Mouse (Mus musculus): ENCODE results near the gene Zfp831.

Zfp831 gene

DNA sequence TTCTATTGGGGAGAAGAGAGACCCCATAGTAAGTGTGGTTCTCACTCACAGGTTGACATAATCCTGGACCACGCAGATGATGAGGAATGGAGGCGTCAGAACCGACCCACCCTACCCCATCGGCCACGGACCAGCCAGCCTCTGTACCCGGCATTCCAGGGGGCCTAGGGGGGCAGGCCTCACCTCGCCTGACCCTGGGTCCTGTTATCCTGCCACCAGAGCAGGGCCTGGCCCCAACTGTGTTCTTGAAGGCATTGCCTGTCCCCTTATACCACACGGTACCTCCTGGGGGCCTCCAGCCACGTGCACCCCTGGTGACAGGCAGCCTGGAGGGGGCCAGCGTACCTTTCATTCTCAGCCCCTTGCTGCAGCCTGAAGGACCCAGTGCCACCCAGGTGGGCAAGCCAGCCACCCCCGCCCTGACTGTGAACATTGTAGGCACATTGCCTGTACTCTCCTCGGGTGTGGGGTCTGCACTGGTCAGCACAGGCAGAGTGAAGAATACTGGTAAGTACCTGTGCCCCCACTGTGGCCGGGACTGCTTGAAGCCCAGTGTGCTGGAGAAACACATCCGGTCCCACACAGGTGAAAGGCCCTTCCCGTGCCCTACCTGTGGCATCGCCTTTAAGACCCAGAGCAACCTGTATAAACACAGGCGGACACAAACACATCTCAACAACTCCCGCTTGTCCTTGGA, at the start of gene Zfp831:
Gene Zfp831, plus strand, starts transcription at position 87 of the 697 bp plus-strand sequence.
- DNase-seq = no peak

DNA sequence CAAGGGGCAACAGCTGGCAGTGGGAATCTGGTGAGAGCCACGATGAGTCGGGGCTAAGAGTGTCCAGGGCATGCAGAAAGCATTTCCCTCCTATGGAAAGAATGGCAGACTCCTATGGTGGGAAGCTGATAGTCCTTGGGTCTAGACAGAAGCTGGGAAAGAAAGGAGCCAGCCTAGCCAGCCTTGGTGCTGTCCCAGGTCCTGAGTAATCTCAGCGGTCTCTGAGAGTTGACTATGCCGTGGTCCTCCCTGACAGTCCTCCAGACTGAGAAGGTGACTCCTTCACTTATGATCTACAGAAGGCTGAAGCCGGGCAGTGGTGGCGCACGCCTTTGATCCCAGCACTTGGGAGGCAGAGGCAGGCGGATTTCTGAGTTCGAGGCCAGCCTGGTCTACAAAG, 48.4 kb upstream of the Zfp831 start:
- DNase-seq = no peak

DNA sequence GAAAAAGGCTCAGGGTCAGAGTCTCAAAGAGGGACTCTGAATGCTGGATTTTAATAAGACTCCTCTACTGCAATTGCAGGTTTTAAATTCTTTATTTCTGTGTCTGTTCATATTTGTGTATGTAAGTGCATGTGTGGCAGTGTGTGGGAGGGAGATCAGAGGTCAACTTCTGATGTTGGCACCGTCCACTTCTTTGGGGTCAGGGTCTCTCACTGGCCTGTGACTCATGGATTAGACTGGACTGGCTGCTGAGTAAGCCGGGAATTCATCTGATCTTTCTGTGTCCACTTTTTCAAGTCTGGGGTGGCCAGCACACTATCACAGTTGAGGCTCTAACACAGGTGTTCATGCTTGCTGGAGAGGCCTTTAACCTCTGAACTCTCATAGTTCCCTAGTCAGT, 47.7 kb upstream of the Zfp831 start:
- no peak for DNase-seq

DNA sequence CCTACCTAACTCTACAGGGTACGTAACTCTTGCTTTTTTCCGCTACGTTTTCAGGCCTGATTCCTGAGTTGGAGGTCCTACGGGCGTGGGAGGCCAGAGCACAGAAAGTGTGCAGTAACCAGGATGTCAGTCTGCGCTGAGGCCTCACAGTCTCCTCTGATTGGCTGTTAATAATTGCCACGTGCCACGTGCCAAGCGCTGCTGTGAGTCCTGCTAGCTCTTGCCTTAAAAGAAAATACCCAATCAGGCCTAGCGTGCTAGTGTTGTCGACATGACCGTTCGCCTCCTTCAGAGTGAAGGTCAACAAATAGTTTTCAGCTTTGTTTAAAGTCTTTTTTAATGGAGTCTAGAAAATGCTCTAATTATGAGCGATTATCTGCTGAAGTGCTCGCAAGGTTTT, 46.9 kb upstream of the Zfp831 start:
- no peak for DNase-seq

DNA sequence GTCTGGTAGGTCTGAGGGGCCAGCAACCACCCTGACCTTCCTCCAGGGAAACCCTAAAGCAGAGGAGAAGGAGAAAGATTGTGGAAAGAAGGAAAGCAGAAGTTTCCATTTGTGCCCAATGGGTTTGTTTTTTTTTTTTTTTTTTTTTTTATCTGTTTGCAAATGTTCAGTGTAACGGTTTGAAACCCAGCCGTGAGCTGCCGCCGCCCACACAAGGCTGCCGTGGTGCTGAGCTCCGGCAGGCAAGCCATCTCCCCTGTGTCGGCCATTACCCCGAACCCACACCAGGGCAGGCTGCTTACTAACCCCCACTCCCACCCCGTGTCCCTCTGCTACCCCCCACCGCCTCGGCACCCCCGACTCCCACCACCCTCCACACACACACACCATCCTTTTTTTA, 44.9 kb upstream of the Zfp831 start:
- DNase-seq = no peak

DNA sequence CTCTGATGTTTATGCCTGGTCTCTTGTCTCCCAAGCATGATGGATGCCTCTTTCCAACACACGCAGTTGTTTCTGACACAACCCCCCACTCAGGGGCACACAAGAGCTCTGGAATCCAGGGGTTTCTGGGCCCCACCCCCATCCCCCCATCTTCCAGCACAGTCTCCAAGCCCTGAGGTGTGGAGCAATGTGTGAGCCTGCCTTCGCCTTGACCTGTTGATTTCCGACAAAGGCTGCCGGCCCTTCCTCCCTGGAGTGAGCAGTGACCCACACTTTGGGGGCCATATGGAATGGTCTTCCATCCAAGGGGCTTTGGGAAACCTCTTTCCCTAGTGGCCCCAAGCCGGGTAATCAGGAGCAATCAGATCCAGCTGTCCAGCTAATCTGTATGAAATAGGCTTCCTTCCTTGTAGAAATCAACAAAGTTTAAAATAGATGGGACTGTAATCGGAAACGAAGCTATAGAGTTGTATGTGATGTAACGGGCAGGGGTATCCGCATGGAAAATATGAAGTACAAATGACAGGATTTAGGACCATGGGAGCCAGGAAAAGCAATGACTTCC, 44.2 kb upstream of the Zfp831 start:
- no peak for DNase-seq

DNA sequence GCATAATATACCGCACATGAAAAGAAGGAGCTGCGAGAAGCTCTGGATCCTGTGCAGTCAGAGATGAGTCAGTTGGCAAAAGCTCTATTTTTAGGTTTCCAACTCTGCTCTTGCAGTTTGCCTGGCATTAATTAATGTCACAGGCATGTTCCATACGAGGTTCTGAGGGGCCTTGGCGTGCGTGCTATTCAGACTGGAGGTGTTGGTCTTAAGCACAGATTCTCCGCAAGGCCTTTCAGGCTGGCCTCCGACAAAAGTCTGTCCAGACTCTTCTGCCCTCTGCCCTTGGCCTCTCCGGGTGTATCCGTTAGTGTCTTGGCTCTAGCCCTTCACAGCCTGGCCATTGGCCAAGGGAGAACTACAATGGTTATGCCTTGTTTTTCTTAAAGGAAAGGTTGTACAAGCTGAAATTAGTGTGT, 43.5 kb upstream of the Zfp831 start:
- no peak for DNase-seq

DNA sequence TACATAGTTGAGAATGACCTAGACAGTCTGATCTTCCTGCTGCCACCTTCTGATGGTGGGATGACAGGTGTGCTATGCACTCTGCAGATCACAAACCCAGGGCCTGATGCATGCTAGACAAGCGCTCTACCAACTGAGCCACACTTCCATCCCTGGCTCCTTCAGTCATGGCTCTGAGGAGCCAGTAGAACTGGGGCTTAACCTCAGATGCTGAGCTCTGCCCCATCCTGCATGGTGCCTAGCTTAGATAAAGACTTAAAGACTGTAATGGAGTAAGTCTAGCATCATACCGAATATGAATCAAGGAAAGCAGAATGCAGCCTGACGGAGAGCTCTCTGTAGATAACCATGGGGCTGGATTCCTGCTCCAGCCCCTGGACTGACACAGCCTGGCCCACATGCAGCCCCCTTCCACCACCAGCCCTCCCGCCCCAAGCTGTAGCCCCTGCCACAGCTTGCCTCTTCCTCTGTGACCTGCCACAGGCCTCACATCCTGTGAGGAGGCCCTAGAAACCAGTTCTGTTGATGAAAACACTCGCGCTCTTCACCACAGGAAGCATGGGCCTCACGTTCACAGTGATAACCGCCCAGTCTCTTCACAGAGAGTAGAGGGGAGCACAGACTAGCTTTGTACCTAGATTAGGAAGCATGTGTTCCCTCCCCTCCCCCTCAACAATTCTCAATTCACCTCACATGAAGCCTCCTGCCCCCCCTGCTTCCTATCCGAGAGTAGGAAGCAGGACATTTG, 41.2 kb upstream of the Zfp831 start:
- no peak for DNase-seq

DNA sequence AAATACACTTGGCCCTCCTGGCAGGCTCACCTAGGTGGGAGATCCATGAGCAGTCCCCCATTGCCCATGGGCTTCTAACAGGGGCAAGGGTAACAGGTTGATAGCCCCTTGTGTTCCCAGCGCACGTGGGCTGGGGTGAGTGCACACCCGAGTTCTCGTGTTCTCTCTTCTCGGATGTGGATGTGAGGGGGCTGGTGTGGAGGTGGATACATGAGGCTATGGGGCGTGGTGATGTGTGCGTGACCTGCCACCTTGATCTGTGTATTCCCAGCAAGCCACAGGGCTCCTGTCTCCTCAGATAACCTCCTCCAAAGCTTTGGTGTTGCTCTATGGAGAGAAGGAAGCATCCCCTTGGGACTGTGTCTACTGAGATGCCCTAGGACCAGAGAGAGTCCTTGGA, 40.0 kb upstream of the Zfp831 start:
- DNase-seq = no peak

DNA sequence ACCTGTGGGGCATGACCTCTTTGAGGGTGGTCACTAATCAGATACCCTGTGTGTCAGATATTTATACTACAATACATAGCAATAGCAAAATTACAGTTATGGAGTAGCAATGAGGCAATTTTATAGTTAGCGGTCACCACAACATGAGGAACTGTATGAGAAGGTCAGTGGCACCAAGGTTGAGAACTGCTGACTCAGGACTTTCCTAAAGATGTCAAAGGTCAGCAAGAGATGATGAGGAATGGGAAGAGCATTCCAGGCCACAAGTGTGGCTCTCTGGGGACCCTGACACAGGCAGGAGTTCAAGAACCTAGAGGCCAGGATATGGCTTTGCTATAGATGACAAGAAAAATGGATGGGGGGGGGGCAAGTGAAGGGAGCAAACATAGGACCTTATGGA, 38.3 kb upstream of the Zfp831 start:
- no peak for DNase-seq

DNA sequence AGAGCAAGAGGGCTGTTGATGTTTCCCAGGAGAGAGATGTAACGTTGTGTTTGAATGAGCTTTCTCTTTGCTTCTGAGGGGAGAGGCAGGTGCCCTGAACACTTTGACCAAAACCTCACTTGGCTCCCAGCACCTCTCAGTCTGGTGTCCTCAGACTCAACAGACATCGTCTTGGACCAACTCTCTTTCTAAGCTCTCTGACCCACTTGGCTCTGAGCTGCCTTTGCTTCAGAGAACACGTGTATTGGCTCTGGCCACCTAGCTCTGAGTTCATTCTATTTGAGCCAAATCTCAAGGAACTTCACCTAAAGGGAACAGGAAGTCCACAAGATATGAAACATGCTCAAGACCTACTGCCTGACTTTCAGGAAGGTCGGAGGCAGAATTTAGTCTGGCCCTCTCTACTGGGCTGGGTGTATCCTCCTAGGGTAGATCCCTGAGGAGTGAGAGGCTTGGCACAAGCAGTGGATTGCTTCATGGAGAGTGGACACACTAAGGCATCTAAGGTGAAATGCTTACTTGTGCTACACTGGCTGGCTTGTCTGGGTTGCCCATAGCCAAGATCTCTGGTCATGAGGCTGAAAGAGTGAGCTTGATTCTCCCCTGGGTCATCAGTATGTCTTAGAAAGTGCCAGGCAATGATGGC, 37.8 kb upstream of the Zfp831 start:
- no peak for DNase-seq

DNA sequence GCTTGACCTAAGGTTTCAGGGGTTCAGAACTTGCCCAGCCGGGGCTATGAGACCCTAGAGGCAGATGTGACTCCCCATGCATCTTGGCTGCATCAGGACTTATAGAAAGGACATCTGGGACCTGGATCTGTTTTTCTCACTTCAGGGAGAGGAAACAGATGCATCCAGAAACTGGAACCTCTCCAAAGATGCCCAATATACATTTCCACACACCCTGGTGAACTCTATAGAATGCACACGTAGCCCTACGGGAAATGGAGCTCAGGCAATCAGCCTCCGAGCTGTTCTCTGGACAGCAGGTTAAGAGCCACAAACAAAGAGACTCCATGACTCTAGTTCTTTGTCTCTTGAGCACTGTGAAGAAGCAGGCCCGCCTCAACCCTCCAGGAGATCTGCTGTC, 37.0 kb upstream of the Zfp831 start:
- no peak for DNase-seq

DNA sequence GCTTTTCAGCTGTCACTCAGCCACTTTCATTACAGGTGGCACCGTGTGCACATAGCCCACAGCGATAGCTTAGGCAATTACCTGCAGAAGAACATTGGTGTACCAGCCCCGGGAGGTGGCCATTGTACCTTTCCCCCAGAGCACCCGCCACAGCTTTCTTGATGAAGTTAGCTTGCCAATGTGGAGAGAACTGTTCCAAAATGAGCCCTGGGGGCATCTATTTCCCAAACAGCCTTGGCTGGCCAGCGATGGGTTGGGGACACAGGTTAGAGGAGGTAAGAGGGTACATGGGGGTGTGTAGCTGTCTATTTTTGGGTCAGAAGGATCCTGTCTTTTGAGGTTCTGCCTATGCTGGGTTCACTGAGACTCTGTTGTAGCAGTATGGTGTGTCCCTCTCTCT, 33.4 kb upstream of the Zfp831 start:
- no peak for DNase-seq

DNA sequence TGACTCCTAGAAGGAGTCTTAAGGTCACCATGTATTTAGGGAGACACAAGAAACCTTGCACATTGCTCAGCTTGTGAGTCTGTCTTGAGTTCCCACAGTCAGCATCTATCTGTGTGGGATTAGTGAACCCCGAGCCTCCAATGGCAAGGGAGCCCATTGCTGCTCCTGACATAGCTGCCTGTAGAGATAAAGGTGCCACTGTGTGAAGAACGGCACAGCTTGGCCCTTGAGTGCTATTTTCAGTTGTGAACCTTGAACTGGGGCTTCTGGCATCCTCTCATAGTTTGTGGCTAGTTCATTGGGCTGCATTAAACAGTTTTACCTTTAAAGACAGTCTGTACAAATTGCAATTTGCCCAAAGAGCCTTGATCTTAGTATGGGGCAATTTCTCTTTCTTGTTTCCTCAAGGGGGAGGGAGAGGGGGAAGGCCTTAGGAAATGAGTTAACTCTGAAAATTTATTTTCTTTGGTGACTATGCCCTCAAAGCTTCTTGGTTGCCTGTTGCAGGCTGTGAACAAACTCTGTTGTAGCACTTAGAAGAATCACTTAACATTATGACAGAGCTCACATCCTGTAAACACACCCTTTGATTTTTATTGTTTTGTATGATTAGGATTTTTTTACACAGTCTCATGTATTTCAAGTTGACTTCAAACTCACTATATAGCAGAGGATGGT, 30.8 kb upstream of the Zfp831 start:
- DNase-seq = no peak

DNA sequence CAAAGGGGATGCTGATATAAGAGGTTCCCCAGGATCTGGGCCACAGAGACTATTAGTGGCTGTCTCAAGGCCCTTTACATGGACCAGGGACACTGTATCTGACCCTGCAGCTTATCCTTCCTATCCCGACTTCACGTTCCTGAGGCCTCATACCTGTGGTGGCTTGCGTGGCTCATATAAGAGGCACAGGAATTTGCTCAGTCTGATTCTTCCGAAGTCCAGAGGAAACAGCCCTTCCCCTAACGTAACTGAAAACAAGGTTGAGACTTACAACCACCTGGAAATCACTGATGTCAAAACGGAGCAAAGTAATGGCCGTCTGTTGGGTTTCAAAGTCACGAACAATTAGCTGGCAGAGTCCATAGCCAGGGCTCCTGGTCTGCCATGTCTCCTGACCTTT, 30.1 kb upstream of the Zfp831 start:
- no peak for DNase-seq

DNA sequence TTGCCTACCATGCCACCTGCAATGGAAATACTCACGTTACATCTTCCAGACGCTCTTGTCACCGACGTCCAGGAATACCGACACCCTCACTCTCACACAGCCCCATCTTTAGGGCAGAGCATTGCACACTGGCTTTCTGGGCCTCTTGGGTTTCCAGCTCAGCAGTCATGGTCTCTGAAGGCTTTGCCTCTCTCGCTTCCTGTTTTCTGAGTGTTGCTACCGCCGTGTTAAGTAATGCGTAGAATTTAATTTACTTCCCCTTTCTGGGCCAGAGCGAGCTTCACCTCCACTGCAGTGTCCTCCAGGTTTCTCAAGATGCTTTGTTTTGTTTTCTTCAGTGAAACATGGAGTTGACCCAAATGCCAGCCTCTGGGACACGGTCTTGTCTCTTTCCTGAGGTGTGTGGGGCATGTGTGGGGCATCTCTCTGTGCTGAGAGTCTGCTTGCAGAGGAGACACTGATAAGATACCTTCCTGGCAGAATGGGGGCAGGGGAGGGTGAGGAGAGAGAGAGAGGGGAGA, 29.4 kb upstream of the Zfp831 start:
- DNase-seq = no peak

DNA sequence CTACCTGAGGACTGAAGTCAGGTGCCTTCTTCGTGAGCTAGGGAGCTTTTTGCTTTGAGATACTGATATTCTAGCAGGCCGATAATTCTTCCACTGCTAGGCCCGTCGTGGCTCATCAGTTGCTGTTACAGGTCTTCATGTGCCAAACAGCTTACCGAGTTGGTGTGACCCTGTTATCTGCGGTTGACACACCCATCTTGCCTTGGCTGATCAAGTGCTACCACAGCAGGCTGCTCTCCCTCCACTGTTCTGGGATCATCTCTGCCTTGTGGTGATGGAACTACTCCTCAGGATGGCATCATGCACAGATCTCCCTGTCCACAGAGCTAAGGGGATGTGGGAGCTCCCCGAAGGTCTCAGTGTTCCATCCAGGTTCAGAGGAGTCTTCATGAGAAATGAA, 21.5 kb upstream of the Zfp831 start:
- no peak for DNase-seq

DNA sequence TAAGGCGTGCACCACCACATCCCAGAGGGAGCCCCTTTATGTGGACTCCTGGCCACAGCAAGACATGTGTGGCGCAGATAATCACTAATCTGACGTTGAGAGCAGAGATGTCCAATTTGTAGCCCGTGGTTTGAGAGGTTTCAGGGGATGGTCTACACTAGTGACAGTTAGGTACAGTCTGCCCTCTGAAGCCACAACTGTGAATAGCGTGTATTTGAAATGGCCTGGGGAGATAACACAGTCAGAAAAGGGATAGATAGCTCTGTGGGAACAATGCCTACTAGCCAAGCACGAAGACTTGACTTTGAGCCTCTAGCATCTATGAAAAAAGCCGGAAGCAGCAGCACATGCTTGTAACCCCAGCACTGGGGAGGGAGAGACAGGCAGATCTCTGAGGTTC, 18.9 kb upstream of the Zfp831 start:
- no peak for DNase-seq

DNA sequence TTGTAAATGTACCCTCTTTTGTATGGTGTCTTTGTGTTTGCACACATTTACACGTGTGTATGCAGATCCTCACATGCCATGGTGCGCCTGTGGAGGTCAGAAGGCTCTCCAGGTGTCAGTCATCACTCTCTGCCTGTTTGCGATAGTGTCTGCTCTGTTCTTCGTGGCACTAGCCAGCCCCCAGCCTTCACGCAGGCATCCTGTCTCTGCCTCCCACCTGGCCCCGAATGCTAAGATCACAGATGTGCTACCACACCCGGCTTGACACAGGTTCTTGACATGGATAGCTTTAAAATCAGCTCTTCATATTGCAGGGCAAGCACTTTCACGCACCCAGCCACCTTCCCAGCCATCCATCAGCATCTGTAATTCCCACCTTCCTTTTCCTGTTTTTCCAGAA, 16.3 kb upstream of the Zfp831 start:
- no peak for DNase-seq

DNA sequence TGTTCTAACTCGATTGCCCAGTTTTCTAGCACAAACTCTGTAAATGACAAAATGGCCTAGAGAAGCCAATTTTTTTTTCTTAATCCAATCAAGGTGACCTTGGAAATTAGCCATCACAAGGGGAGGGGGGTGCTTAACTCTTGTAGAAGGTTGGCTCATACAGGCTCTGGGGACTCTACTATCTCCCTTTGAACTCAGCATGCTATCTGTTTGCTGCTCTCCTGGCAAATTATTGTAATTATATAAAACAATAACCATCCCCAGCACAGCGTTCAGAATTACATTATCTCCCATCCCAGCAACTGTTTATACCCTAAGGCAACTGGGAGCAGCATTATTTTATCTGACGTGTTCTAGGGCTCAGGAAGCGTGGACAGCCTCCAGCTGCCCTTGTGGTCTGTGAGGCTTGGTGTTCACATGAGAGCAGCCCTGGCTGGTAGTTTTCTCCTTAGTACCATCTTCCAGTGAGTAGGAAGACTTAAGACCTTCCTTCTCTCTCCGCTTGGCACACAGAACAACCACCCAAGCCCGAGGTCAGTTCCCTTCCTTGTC, 14.0 kb upstream of the Zfp831 start:
- DNase-seq = no peak

DNA sequence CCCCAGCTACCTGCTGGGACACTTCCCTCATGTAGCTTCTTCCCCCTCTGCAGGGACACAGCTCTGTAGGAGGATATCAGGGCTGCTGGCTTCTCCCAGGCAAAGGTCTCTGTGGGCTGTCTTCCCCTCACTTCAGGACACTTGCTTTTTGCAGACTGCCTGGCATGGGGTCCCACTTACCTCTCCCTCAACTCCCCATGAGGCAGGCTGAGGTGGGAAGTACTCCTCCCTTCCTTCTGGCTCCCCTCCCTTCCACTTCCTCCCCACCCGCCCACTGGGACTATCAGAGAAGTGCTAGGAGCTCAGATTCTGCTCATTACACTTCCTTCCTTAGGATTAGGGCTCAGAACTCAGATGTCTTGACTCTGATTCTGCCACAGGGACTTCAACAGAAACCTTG, 6.6 kb upstream of the Zfp831 start:
- DNase-seq = no peak

DNA sequence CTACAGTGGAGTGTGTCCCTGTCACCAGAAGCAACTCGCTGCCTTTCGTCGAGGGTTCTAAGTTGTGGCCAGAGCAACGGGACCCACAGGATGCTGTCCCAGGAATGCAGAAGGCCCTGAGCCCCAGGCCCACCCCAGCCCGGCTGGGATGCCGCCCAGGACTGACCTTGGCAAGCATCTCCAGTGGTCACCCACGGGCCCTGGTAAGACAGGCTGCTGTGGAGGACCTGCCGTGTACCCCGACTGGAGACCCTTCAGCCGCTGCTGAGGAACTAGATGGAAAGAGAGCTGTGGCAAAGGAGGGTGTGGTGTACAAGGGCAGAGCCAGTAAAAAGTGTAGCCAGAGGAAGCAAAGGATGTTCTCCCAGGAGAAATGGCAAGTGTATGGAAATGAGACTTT, 1.6 kb downstream of the Zfp831 start:
- DNase-seq = no peak

DNA sequence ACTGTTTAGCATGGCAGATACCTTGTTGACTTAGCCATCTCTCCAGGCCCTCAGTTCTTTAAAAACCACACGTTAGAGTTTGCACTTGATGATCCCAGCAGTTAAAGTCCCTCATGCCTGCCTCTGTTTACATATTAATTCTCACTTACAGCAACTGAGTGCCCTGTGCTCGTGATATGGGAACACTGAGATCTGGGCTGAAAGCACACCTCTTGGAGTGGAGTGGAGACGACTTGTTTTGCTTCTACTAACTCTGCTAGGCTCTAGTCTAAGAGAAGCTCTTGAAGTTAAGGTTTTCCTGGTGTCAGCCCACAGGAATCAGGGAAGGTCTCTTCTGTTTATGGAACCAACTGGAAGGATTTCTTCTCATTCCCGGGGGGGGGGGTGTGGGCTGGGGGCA, 9.5 kb downstream of the Zfp831 start:
- DNase-seq = no peak
